Comparison of ENCODE assay signal across 12 mouse cellular contexts in the genomic region with DNA sequence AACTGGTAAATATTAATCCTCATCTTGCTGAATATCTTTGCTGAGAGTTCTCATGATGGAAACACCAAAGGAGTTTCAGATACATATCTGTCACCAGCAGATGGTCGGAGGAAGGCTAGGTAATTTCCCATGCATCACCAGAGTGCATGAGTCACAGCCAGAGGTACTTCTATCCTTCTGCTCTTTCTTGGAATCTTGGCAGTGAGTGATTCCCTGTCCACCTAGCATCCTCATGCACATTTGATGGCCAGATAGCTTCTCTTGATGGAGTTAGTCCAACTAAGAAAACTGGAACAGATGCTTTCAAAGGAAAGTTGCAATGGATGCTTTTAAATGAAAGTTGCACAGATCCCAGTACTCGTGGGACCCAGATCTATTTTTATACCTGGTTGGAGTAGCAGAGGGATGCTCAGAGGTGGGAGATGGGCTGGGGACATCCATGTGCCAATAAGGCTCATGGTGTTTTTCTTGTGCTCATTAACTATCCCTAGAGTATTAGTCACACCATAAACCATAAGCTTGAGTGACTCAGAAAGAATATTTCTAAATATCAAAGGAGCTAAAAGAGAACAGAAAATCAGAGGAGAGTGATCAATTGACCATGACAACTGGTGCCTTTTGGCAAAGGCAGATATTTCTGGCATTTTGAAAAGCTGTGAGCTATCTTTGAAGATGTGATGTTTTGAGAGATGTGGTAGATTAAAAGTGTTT.
A peak's percentile ranks its signal among the peaks of the same experiment; 100 is the strongest.
DNase-seq lines count a peak whose midpoint lies in the region; ATAC-seq and TF ChIP-seq lines count a peak whose summit lies in the region.
"Had no signal": no experiment of that assay in that cellular context is flagged by ENCODE, and none has a peak within 500 bp of the region (broad histone marks: within the 10 kb centered on the region; RNA-seq: fewer than 3 reads in every experiment).

No protein-coding gene starts in this region.

- no peaks in the 10 kb centered on the region for H3K79me2 ChIP-seq in heart, adult 2 months (replicated peaks; ENCODE audit: control insufficient read depth, insufficient read depth, low read length)

- 64% methylated on average over 2 of the region's 2 CpGs for WGBS in heart, adult 2 months

- peaks cover 7% of the 10 kb centered on the region for H3K36me3 ChIP-seq in heart, adult 2 months (ENCODE audit: control insufficient read depth, insufficient read depth, low read length)
- H3K36me3 ChIP-seq: midbrain, embryonic 15.5 days had no signal

- H3K27me3 ChIP-seq in heart, adult 2 months (ENCODE audit: control insufficient read depth, insufficient read depth, low read length), result no peaks in the 10 kb centered on the region
- H3K27me3 ChIP-seq: midbrain, embryonic 15.5 days had no signal

- TF ChIP-seq CTCF in left cerebral cortex, adult 2 months (IDR thresholded peaks at IDR 0.05), result no peak
- TF ChIP-seq CTCF in heart, adult 2 months (IDR thresholded peaks at IDR 0.05), result no peak

- no peak for TF ChIP-seq POLR2A in heart, adult 2 months (IDR thresholded peaks at IDR 0.05; ENCODE audit: insufficient read depth, low read depth, low read length)

- peak overlapping the region; percentile 40; the same call in 1 of the 2 replicates for H3K27ac ChIP-seq in left cerebral cortex, adult 2 months
- H3K27ac ChIP-seq in heart, adult 2 months, result no peak overlapping the region
- H3K27ac ChIP-seq: liver, embryonic 14.5 days; midbrain, embryonic 15.5 days had no signal

- no peak overlapping the region for H3K4me3 ChIP-seq in left cerebral cortex, adult 2 months
- H3K4me3 ChIP-seq in heart, adult 2 months, result no peak overlapping the region
- H3K4me3 ChIP-seq: midbrain, embryonic 15.5 days had no signal

- ATAC-seq in inflammation-experienced regulatory T-cells, adult 6 months, result peak; percentile 32
- ATAC-seq: forebrain, embryonic 14.5 days; midbrain, embryonic 15.5 days had no signal

- H3K9ac ChIP-seq in heart, adult 2 months (ENCODE audit: low read depth, low read length), result no peak overlapping the region
- H3K9ac ChIP-seq: liver, embryonic 14.5 days; midbrain, embryonic 15.5 days had no signal

- DNase-seq in cerebellum, adult 11-12 months, result peak; percentile 35
- DNase-seq in cerebellum, postnatal 4 days (ENCODE audit: low spot score in 2 of 2), result no peak
- DNase-seq in left cerebral cortex, adult 2 months (ENCODE audit: extremely low spot score in 1 of 2, low spot score in 2 of 2), result no peak
- DNase-seq in left cerebral cortex, postnatal 10 days (ENCODE audit: extremely low spot score in 1 of 2, low spot score in 2 of 2), result no peak
- DNase-seq in cerebellum, adult 18-20 months, result peak; percentile 28 to 49
- no peak for DNase-seq in heart, adult 2 months
- DNase-seq in c-Kit-positive CD71-positive TER-119-positive erythroid progenitor cells, embryonic 14.5 days (ENCODE audit: low spot score), result no peak
- DNase-seq: B cell, adult 2 months had no signal

- no peak for TF ChIP-seq EP300 in heart, adult 2 months (IDR thresholded peaks at IDR 0.05; ENCODE audit: insufficient read depth, low read depth, low read length)

- intact Hi-C loops in left cerebral cortex, adult 2 months (cut with DNase I), result loop anchor here (1.0 kb wide), 1 partner anchor 181 kb away; no protein-coding TSS in a partner anchor
- intact Hi-C loops in left cerebral cortex, postnatal 10 days (cut with DNase I), result loop anchor here (10.0 kb wide), 1 partner anchor 178 kb away; a partner anchor contains a TSS
- intact Hi-C loops in heart, adult 2 months (cut with DNase I), result no loop called here

- no peaks in the 10 kb centered on the region for H3K4me1 ChIP-seq in heart, adult 2 months (ENCODE audit: control insufficient read depth, insufficient read depth, low read length)
- H3K4me1 ChIP-seq: midbrain, embryonic 15.5 days had no signal

Comparison
In these comparisons a context has a peak if more than half of its experiments do, and no peak if none do; other contexts are left out.
1. DNase-seq: peak in cerebellum, adult 11-12 months (single experiment) and cerebellum, adult 18-20 months (2 of 2); none in cerebellum, postnatal 4 days (0 of 2), left cerebral cortex, adult 2 months (0 of 2), left cerebral cortex, postnatal 10 days (0 of 2), heart, adult 2 months (0 of 2) and c-Kit-positive CD71-positive TER-119-positive erythroid progenitor cells, embryonic 14.5 days (single experiment).